Mouse (Mus musculus): ENCODE results near the gene Atcay.

Gene Atcay

GRCm38 (mm10) chr10:81230438-81231332, at the start of gene Atcay:
Atcay (minus strand) TSS chr10:81230833.
- DNase-seq: no peak

DNA sequence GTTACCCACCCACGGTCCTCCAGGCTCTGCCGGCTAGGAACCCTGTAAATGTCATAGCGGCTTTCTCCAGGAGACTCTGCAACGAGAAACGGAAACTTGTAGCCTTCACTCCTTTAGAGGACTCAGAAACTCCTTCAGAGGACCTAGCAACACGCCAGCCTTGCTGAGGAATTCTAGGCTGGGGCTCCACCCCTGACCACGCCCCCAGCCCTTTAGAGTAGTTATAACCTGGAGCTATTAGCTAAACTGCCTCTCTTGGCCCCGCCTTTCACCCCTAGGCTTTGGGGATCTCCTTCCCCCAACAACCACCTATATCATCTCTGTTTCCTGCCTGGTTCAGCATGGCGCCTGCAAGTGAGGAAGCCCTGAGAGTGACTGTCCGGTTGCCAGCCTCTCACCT, 48.9 kb upstream of the Atcay start:
- no peak for DNase-seq

- DNase-seq: no peak
These were observed 47.0 kb upstream of the Atcay start for GRCm38 (mm10) chr10:81277676-81278075.

GRCm38 (mm10) chr10:81273842-81274241, 43.2 kb upstream of the Atcay start:
- no peak for DNase-seq

DNA sequence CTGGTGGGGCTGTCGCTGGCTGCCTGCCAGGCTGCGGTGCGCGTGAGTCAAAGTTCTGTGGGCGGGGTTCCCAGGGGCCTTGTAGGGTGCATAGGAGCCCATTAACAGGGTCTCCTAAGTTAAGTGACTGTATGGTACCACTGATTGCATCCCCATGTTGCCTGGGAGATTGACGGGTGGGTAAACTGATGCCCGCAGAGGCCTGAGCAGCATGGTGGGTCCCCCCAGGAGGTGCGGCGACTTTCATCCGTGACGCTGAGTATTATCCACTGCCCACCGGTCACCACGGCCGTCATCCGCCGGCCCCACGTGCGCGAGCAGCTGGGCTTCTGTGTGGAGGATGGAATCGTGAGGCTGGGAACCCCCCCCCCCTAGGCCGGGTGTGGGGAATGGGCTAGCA, 41.7 kb upstream of the Atcay start:
- no peak for DNase-seq

- DNase-seq: no peak
These were observed 38.2 kb upstream of the Atcay start for GRCm38 (mm10) chr10:81268643-81269412.

DNA sequence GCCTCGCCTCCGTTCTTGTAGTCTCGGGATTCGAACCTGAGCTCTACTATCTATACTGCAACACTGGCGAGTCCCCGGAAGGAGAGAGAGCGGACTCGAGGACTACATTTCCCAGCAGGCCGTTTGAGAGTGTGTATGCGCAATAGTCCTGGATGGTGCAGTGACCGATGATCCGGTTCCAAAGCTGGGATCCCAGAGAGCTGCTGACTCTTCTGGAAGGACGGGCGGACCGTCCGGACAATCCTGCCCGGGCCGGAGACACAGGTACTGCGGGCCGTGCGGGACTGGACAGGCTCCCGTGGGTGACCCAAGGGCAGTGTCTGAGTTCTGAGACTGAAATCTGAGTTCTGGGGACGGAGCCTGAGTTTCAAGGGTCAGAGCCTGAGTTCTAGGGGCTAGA, 37.4 kb upstream of the Atcay start:
- DNase-seq: peak; percentile 93

GRCm38 (mm10) chr10:81266211-81267105, 35.8 kb upstream of the Atcay start, which contains the start of the genes Mrpl54 and Apba3:
Mrpl54 (minus strand) TSS chr10:81266934.
Apba3 (plus strand) TSS chr10:81266960.
- peak; percentile 96 for DNase-seq

- no peak for DNase-seq
These were observed 34.9 kb upstream of the Atcay start for GRCm38 (mm10) chr10:81265540-81265939.

- DNase-seq: no peak
These were observed 30.4 kb upstream of the Atcay start for GRCm38 (mm10) chr10:81261025-81261424.

- DNase-seq: no peak
These were observed 28.7 kb upstream of the Atcay start for GRCm38 (mm10) chr10:81259225-81259884.

GRCm38 (mm10) chr10:81257158-81258039, 26.8 kb upstream of the Atcay start:
- no peak for DNase-seq

GRCm38 (mm10) chr10:81254886-81255285, 24.3 kb upstream of the Atcay start:
- DNase-seq: no peak

DNA sequence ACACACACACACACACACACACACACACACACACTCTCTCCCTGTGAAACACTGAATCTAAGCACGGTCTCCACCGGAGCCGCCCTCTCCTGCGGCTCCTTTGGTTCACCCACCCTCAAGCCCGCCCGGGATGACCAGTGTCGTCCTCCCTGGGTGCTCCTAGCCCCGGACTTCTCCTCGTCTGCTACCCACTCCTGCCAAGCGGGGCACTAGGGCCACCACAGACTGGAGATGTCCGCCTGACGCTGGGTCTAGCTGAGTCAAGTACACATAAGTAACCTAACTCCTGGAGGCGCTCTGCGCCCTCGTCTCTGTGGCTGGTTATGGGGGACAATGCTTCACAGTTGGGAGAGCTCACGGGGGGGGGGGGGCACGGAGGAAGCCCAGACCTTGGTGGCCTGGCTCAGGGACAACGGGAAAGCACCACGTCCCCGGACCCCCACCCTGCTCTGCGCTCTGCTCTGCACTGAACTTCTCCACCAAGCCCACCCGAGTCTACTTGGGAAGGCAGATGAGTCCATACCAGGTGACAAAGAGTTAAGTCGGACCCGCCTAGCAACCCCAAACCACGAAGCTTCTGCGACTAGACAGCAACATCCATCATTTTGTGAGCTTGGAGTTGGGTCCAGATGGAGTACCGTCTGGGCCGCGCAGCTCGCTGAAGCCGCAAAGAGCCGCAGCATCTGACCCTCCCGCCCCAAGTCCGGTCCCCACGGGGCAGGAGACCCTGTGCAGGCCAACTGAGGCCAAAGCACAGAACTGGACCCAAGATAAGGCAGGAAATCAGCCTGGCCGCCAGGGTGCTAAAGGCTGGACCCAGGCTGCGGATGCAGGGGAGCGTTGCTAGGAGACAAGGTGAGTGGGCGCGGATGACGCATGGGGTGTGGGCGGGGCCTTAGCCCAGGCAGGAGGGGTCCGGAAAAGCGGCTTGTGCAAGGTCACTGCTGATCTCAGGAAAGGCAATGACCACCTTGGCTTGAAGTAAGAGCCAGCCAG, 22.1 kb upstream of the Atcay start, which contains the start of gene Matk:
TSS of gene Matk (plus strand) at position 512 of the 996 bp plus-strand sequence.
- DNase-seq: no peak

GRCm38 (mm10) chr10:81249442-81249841, 18.8 kb upstream of the Atcay start:
- DNase-seq: no peak

DNA sequence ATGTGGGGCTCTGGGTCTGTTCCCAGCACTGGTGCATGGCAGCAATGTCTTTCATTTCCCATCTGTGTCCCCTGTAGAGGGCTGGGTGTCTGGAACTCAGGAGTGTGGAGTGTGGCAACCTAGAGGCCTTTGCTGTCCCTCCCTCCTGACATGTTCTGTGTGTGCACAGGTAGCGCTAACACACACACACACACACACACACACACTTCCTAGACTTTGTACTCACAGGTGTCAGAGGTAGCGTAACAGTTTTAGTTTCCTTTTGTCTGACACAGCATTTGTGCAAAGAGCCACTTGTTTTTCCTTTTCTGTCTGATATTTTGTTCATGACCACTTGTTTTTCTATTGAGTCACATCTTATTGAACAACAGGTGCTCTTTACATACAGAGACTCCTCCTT, 17.2 kb upstream of the Atcay start:
- DNase-seq: no peak

GRCm38 (mm10) chr10:81245166-81245565, 14.5 kb upstream of the Atcay start:
- no peak for DNase-seq

DNA sequence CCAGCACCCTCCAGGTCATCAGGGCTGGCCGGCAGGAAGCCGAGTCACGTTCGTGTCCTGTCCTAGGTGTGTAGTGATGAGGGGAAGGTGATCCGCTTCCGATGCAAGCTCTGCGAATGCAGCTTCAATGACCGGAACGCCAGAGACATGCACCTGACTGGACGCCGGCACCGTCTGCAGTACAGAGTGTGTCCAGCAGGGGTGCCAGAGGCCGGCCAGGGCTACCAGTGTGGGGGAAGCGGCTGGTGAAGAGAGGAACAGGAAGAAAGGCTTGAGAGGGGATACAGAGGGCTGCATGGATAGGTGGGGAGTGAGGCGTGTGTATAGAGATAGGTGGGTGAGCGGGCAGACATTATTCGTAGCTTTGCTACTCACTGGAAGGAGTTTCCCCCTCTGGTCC, 14.0 kb upstream of the Atcay start:
- peak; percentile 61 for DNase-seq

GRCm38 (mm10) chr10:81244146-81244545, 13.5 kb upstream of the Atcay start:
- DNase-seq: no peak

DNA sequence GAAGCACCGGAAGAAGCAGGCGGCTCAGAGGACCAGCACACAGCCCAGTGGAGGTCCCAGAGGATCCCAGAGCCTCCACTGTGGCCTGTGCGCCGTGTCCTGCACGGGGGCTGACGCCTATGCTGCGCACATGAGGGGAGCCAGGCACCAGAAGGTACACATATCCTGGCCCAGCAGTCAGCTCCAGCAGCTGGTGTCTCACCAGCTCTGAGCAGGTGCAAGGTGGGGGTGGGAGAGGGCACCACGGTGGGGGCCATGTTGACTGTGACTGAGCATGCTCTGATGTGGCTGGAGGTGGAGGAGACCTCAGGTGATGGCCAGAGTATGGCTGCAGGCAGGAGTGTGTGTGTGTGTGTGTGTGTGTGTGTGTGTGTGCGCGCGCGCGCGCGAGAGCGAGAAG, 11.4 kb upstream of the Atcay start:
- DNase-seq: no peak
